Mouse (Mus musculus): ENCODE results near the gene Cd37.
"Not testable (repeated sequence)": the region's sequence is repeated elsewhere in the genome, so short reads cannot be mapped to it uniquely, and the experiment has no call there.

Gene Cd37

GRCm38 (mm10) chr7:45238723-45239496 lies at the start of gene Cd37:
Gene Cd37, minus strand, starts transcription at chr7:45239115.
- ATAC-seq (ENCODE audit: insufficient number of reproducible peaks, low FRiP score, low TSS enrichment): no peak

- ATAC-seq (ENCODE audit: insufficient number of reproducible peaks, low FRiP score, low TSS enrichment): no peak
These were observed 47.6 kb upstream of the Cd37 start for GRCm38 (mm10) chr7:45286486-45286885.

- ATAC-seq (ENCODE audit: insufficient number of reproducible peaks, low FRiP score, low TSS enrichment): no peak; the same call in 1 of the 2 replicates
These were observed 38.3 kb upstream of the Cd37 start, which contains the start of gene Slc6a21 for GRCm38 (mm10) chr7:45277136-45277760. Gene Slc6a21, plus strand, starts transcription at chr7:45277513.

- ATAC-seq (ENCODE audit: insufficient number of reproducible peaks, low FRiP score, low TSS enrichment): no peak
These were observed 34.8 kb upstream of the Cd37 start for GRCm38 (mm10) chr7:45273672-45274071.

GRCm38 (mm10) chr7:45272786-45273412 lies 34.0 kb upstream of the Cd37 start:
- no peak for ATAC-seq (ENCODE audit: insufficient number of reproducible peaks, low FRiP score, low TSS enrichment)

DNA sequence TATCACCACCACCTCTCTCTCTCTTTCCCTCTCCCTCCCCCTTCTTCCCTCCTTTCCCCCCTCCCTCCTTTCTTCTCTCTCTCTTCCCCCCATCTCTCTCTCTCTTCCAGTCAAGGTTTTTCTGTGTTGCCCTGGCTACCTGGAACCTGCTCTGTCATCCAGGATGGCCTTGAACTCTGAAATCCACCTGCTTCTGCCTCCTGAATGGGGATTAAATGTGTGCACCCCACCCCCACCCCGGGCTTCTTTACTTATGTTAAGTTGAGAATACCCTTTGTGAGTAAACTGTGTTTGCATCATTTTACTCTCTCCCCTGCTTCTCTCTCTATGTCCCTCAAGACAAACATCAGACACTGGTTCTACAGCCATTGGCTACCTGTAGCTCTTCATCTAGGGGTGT lies 26.6 kb upstream of the Cd37 start:
- no peak for ATAC-seq (ENCODE audit: insufficient number of reproducible peaks, low FRiP score, low TSS enrichment)

DNA sequence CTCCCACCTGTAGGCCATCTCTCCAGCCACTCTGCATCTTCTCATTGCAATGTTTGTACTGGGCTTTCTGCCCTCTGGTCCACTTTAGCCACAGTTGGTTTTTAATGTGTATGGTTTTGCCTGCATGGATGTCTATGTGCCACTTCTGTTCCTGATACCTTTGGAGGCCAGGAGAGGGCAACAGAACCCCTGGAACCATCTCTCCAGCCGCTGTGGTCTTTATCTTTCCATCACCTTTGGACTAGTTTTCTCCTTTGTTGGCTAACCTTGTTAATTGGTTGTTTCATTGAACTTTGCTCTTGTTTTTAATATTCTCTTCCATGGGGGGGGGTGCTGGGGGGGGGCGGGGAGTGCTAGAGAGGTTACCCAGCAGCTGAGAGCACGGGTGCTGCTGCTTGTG lies 25.4 kb upstream of the Cd37 start:
- no peak for ATAC-seq (ENCODE audit: insufficient number of reproducible peaks, low FRiP score, low TSS enrichment)

DNA sequence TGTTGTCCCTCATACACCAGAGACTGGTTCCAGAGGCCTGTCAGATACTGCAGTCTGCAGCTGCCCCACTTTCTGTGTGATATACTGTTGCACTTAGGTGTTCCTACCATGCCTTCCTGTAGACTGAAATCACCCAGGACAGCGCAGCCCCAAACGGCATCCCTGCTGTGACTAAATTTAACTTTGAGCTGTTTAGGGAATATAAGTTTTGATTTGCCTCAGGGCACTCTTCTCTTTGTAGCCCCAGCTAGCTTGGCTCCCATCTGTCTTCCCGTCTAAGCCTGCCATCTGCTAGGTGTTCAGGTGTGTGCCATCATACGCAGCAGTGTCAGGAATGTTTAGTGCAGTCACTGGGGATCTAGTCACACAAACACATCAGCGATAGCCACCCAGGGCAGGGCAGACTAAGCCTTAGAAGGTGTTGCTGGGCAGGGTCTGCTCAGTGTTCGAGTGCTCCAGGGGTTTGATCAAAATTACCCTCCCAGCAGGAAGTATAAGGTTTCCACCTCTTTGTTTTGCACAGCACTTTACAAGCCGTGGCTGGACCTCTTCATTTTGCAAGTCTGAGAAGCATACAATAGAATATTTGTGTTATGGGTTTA lies 24.2 kb upstream of the Cd37 start:
- ATAC-seq (ENCODE audit: insufficient number of reproducible peaks, low FRiP score, low TSS enrichment): no peak

DNA sequence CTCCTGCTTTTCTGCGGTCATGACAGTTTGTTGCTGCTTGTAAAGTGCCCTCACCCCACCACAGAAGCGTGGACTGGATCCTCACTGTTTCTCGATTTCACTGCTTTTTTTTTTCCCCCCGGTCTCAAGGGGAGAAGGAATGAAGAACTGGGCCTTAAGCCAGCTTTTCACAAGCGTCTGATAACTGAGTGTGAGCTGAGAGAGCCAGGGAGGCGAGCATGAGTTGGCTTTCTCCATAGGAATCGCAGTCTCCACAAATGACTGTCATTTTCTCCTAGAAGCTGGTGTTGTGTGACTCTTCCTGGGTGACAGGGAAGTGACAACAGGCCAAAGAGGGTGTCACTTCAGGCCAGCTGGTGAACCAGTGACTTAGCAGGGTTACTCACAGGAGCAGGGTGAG lies 23.4 kb upstream of the Cd37 start:
- ATAC-seq (ENCODE audit: insufficient number of reproducible peaks, low FRiP score, low TSS enrichment): no peak

DNA sequence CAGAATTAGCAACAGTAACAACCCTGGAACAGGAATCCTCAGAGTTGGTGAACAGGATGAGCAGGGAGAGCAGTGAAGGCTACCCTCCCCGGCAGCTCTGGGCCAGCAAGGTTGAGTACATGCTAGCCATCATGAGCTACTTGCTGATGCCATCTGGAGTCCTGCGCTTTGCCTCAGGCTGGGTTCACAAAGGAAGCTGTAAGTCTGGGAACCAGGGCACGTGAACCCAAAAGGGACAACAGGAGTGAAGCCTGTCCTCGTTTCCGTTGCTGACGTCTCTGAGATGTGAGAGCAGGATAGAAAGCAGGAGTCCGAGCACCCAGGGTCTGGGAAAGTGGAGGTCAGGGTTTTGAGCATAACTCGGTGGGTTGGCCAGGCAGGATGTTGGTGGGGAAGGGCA lies 20.4 kb upstream of the Cd37 start:
- ATAC-seq (ENCODE audit: insufficient number of reproducible peaks, low FRiP score, low TSS enrichment): no peak

DNA sequence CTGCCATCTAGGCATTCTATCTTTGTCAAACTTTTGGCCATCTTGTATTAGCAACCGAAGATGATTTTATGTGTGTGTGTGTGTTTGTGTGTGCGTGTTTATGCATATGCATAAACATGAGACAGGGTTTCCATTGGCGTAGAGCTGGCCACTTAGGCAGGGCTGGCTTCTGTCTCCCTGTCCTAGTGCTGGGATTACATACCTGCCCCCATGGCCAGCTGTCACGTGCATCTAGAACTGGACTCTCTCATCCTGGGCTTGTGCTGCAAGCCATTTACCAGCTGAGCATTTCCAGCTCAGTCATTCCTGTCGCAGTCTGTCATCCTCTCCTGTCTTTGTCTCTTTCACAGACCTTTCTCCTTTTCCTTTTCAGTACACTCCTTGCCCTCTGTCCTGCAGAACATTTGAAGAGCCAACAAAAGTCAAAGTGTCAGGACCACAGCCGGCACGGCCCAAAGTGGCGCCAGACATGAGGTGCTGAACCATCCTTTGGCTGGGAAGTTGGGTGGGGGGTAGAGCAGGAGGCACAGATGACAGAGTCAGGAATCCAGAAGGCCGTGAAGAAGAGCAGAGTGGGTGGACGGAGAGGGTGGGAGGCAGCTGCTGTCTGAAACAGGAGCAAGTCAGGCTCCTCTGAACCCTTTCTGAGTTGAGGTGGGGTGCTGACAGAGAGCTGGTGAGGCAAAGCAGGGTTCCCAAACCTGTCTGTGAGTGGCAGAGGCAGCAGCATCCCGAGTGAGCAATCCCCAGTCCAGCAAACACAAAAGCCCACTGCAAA lies 18.3 kb upstream of the Cd37 start:
- ATAC-seq (ENCODE audit: insufficient number of reproducible peaks, low FRiP score, low TSS enrichment): no peak

- not testable (repeated sequence) for ATAC-seq (ENCODE audit: insufficient number of reproducible peaks, low FRiP score, low TSS enrichment)
These were observed 16.9 kb upstream of the Cd37 start for GRCm38 (mm10) chr7:45255822-45256221.

GRCm38 (mm10) chr7:45253806-45254205 lies 14.9 kb upstream of the Cd37 start:
- no peak for ATAC-seq (ENCODE audit: insufficient number of reproducible peaks, low FRiP score, low TSS enrichment)

DNA sequence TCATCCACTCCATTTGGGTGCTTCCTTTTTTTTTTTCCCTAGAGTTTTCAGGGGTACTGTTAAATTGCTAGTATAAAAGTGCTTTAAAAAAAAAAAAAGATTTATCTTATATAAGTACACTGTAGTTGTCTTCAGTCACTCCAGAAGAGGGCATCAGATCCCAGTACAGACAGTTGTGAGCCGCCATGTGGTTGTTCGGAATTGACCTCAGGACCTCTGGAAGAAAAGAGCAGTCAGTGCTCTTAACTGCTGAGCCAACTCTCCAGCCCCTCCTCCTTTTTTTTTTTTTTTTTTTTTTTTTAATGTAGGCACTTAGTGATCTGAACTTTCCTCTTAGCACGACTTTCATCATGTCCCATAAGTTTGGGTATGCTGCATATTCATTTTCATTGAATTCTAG lies 8.8 kb upstream of the Cd37 start:
- no peak for ATAC-seq (ENCODE audit: insufficient number of reproducible peaks, low FRiP score, low TSS enrichment)

- ATAC-seq (ENCODE audit: insufficient number of reproducible peaks, low FRiP score, low TSS enrichment): no peak
These were observed 2.5 kb upstream of the Cd37 start for GRCm38 (mm10) chr7:45241389-45241749.

DNA sequence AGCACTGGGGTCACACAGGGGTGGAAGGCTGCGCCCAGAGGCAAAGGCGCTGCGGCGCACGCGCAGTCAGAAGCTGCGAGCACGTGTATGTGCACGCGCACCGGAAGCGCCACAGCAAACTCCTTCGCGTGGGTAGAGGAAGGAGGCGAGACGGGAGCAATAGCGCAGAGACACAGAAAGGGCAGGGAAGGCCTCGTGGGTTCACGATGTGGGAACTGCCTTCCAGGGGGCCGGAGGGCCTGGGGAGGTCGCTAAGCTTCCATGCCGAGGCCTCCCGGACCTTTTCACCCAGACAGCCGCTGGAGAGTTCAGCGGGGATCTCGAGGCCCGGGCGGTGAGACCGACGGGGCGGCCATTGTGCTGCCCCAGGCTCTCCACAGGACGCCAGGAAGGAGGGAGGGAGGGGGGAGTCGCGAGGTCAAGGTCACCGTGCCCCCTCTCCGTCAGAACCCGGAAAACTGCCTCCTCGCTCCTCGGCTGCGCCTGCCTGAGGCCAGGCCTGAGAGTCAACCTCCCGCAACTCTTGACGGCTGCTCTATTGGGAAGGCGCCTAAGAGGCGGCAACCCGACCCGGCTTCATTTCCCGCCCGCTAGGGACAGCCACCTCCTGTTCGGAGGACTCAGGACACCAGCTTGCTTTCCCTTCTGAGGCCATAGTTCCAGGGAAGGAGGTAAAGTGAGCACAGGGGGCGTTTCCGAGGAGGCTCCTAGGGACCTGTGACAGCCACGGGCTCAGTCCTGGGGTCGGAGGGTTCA lies 1.9 kb upstream of the Cd37 start, which contains the start of gene Slc6a16:
Gene Slc6a16, plus strand, starts transcription at position 453 of the 756 bp plus-strand sequence.
- no peak for ATAC-seq (ENCODE audit: insufficient number of reproducible peaks, low FRiP score, low TSS enrichment)

GRCm38 (mm10) chr7:45240109-45240508 lies 1.2 kb upstream of the Cd37 start:
- ATAC-seq (ENCODE audit: insufficient number of reproducible peaks, low FRiP score, low TSS enrichment): no peak

- ATAC-seq (ENCODE audit: insufficient number of reproducible peaks, low FRiP score, low TSS enrichment): no peak
These were observed 892 bp downstream of the Cd37 start for GRCm38 (mm10) chr7:45237747-45238699.
